Mouse (Mus musculus) layer of hippocampus, adult 8-10 months (tissue): ENCODE measurements around the gene Lrrc55. TPM values are rescaled to one million over a fixed set of nuclear protein-coding genes. Genes with fewer than 3 reads are reported as not detected.

Experiments used
- DNase-seq, 2 experiments: peaks; one replicate each; pipeline ENCODE4 v3.0.0; 2022; ENCODE audit warnings: low spot score in 2 of 2
- total RNA-seq, 4 experiments: library from RNA; stranded (reverse); gene quantifications; 2 replicates each; pipeline ENCODE4 v1.2.4; 2022

Lrrc55 gene
- total RNA-seq, 4 experiments from 2014 or later: 15.3 to 19.1 (median 16.6) TPM

DNA sequence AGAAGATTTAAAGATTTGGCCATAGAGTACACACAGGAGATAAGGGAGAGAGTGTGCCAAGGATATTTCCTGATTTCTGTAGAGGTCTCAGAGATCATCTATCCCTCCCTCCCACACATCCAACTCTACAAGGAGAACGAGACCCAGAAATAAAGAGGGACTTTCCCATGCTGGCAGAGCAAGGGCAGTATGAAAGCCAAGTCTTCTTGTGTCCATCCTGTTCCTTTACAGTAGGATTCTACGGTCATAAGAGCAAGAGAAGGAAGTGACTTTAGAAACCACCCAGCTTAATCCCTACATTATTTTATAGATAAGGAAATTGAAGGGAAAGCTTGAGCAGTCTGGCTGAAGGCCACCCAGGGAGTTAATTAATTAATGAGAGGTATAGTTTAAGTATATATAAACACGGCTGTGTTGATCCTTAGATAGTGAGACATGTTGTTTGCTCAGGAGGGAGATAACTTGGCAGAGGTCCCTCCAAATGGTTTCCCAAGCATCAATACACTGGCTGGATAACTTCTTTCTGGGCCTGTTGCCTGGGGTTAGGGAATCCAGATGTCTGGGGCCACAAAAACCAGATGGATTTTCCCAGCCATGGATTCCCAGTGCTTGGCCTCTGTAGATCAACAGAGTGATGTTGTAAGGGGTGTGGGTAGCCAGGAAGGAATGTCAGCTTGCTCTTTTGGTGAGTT is 24.8 kb downstream of the Lrrc55 start:
- DNase-seq: no peak

GRCm38 (mm10) chr2:85168327-85168726 is 28.7 kb downstream of the Lrrc55 start:
- DNase-seq: no peak

GRCm38 (mm10) chr2:85167624-85168023 is 29.4 kb downstream of the Lrrc55 start:
- DNase-seq: no peak

DNA sequence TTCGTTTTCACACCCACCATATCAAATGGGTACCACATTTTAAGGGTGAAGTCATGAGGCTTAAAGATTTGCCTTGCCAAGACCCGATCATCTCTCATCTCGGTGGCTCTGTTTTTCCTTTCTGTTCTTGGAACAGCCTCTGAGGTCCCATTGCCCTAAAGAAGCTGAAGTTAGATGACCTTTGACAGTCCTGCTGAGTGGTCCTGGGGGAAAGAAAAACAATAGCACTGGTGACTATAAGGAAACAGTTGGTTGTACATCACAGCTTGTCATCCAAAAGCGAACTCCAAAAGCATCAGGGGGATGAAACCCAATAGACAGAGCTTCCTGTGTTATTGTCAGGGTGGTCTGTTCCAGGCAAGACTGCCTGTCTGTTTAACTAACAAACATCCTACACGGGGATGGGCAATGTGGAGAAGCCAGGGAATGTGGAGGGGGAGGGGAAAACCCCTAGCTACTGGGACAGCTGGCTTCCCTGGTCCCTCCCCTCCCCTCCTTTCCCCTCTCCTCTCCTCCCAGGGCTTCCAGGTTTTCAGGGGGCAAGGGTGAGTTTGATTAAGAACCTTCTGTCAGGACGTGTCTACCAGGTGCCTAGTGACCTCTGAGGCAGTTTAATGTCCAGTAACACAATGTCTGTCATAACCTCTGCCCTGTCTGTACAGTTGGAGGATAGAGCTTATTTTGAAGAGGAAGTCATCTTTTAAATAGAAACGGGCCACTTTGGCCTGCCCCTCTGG is 33.5 kb downstream of the Lrrc55 start:
- no peak for DNase-seq

DNA sequence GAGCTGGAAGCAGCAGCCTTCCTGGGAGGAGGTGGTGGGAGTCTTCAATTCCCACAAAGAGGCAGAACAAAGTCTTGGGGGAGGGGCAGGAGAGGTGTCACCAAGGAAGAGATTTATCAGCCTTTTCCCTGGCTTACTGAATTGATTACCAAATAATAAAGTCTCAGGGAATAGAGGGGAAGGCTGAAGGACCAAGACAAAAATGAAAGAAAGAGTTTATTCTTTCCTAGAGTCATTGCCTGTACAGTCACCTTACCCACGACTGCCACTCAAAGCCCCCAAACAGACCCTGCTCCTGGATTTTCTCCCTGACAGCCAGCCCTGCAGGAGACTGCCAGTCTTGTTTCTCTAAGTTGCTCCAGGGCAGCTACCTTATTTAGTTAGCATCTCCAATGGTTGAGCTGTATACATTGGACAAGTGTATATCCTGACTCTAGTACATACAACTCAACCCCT is 35.3 kb downstream of the Lrrc55 start:
- DNase-seq: no peak

DNA sequence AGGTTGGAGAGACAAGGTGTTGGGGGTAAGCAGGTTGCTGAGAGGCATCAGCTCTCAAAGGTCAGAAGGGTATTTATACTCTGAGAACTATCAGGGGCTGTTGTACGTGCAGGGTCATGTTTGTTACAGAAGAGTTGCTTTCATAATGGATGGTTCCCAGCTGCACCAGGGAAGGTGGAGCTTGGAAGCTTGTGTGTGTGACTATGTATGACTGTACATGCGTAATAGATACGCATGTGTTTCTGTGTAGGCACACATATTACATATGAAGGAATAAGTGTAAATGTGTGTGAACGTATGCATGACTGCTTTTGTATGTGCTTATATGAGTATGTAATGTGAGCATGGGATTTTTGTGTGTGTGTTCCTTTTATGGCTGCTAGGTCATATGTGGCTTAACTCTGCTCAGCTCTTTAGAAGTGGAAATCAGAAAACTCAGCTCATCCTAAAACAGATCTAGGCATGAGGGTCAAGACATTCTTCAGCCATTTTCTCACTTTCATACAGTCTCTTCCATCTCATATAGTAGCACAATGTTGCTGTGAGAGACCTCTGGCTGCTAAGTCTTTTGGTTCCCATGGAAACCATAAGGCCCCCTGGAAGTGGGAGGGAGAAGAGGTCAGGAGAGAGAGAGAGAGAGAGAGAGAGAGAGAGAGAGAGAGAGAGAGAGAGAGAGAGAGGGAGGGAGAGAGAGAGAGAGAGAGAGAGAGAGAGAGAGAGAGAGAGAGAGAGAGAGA is 35.9 kb downstream of the Lrrc55 start:
- no peak for DNase-seq

DNA sequence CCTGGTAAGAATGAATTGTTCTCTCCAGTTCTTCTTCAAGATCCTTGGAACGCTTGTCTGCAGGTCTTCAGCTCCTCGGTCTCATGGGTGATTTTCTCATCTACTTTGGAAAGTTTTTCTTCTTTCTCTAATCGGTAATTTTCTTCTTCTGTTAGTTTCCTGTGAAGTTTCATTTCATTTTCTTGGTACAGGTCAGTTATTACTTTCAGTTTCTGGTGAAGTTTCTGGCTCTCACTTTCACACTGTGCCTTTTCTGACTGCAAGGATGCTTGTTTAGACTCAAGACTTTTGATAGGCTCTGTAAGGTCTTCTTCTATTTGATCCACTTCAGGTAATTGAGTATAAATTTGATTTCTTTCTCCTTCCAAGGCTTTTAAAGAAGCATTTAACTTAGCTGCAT is 39.6 kb downstream of the Lrrc55 start:
- DNase-seq: no peak

DNA sequence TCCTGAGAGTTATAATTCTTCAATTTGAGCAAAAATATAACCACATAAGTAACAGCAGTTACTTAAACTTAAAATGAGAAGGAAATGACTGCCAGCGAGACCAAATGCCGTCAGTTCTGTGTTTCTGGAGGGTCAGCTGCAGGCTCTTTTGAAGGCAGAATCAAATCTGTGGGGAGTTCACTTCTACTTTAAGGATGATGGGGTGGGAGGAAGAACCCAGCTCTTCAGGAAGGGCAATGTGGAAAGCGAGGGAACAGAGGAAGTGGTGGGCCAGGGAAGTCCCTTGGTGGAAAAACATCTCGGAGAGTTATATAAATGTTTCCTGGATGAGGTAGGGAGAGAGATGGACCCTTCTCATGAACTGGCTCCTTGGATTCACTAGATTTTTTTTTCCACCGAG is 40.9 kb downstream of the Lrrc55 start:
- no peak for DNase-seq

DNA sequence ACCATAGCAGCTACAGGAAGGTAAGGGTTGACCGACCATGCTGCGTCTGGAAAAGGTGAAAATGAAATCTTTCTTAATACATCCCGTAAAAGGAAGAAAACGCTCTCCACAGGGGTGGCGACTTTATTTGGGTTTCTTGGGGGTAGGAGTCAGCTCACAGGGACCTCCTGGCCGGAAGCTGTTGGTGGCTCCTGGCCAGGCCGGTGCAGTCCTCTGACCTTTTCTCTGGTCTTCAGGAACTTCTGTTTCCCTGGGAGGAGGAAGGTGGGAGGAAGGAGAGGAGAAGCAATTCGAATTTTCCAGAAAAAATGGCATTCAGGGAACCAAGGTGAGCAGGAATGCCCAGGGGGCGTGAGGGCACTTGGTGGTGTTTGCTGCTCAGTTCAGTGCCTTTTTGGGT is 41.7 kb downstream of the Lrrc55 start:
- no peak for DNase-seq

- DNase-seq: no peak
Measured at GRCm38 (mm10) chr2:85151233-85151632, 45.8 kb downstream of the Lrrc55 start.

- no peak for DNase-seq
Measured at GRCm38 (mm10) chr2:85150373-85150772, 46.6 kb downstream of the Lrrc55 start.

DNA sequence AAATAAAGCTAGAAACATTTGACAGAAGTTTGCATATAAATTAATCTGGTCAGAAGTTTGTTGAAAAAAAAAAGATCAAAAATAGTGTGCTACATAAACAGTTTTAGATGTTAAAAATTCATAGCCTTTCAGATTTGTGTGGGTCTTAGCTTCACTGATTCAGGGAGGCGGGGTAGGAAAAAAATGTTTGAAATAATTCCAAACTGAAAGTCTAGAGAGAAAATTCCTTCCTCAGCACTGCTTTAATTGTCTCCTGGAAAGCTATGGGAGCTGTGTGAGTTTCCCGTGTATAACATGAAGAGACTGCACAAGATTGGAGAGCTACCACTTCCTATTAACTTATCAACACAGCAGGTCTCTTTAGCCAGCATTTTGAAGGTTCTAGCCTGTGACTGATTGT is 49.5 kb downstream of the Lrrc55 start:
- DNase-seq: no peak

DNA sequence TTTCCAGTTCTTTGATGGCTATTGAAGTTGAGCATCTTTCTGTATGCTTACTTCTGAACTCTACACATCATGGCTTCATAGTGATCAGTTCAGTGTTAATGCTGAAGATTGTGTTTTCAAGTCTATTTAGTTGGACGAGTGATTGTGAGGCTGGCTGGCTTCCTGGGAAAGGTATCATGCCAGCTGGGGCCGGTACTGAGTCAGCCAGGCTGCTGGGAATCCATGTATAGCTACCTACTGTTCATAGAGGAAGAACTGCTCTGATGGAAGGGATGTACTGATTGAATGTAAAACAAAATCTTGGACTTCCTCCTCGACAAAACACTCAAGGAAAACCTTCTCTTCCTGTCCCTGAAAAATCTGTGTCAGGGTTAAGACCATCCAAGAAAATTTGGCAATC is 51.7 kb downstream of the Lrrc55 start:
- DNase-seq: no peak

DNA sequence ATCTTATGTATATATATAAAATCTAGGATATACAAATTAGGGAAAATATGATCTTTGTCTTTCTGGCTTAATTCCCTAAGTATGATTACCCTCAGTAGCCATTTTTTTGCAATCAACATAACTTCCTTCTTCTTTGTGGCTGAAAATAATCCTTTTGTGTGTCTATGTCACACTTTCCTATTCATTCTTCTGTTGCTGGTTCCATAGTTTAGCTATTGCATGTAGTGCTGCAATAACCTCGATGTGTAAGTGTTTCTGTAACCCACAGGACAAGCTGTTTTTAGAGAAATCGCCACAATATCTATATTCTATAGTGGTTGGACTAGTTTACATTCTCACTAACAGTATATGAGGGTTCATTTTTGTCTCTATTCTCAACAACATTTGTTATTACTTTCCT is 52.1 kb downstream of the Lrrc55 start:
- no peak for DNase-seq

GRCm38 (mm10) chr2:85140833-85141232 is 56.2 kb downstream of the Lrrc55 start:
- DNase-seq: no peak

DNA sequence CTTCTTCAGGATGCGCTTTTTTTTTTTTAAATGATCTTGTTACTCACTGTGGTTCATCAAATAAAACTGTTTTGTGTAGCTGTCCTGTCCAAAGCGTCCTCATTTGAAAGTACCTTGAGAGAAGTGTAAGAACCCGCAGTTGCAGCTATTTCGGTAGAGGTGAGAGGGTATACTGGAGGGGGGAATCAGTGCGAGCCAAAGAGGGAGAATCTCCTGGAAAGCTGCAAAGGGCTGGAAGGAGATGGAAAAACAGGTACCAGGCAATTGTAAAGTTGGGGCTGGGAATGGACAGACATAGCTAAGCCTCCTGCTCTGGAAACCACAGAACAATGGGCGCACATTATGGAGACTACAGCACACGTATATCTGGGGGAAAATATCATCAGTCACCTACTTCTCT is 57.2 kb downstream of the Lrrc55 start:
- DNase-seq: no peak

- DNase-seq: no peak
Measured at GRCm38 (mm10) chr2:85139393-85139792, 57.6 kb downstream of the Lrrc55 start.

DNA sequence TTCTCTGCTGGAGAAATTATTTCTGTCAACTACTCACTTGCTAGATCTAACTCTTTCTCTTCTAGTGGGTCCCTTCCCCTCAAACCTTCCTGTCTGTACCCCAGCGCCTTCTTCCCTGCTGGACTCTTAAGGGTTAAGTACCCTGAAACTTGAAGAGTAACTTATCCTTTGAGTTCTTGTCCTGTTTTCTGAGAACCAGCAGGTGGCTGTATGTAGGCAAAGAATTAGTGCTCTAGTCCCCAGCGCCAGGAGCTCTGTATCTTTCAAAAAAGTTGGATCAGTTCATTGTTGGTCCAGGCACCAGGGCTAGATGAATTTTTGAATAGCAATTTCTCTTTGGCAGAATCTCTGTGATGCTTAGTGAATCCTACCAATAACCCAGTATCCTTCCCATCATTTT is 58.9 kb downstream of the Lrrc55 start:
- no peak for DNase-seq

GRCm38 (mm10) chr2:85137601-85138140 is 59.3 kb downstream of the Lrrc55 start:
- DNase-seq: no peak

GRCm38 (mm10) chr2:85136831-85137520 is 60.0 kb downstream of the Lrrc55 start:
- DNase-seq: no peak

- no peak for DNase-seq
Measured at GRCm38 (mm10) chr2:85136089-85136488, 60.9 kb downstream of the Lrrc55 start, which contains the start of gene Aplnr. Aplnr (plus strand) TSS chr2:85136225.
